Mouse (Mus musculus): ENCODE data around the gene Col4a4. TPM values are rescaled to one million over a fixed set of nuclear protein-coding genes. Genes with fewer than 3 reads are reported as not detected.

The Col4a4 gene
- 0.09 TPM for total RNA-seq (2023)

GRCm38 (mm10) chr1:82586713-82587399 is at the start of gene Col4a4, which contains the start of gene Col4a3:
Gene Col4a4 (minus strand): TSS chr1:82586849.
Gene Col4a3 (plus strand): TSS chr1:82586921.

Other genes starting within 250 kb of the Col4a4 start
- not detected for gene Col4a3, start 72 bp upstream of the Col4a4 start, total RNA-seq (2023)
- 93.6 TPM for gene Mff, start 138.0 kb upstream of the Col4a4 start, total RNA-seq (2023)
- not detected for gene Tm4sf20, start 181.6 kb upstream of the Col4a4 start, total RNA-seq (2023)
- not detected for gene Gm47791, start 184.4 kb upstream of the Col4a4 start, total RNA-seq (2023)

Measured in CD4-positive naive resting alpha-beta T cell, adult 57 days (primary cell).